Mouse (Mus musculus) large intestine, adult 2 months (tissue): Measurements from ENCODE around the gene Cramp1l. TPM values are rescaled to one million over a fixed set of nuclear protein-coding genes. Genes with fewer than 3 reads are reported as not detected.
"Not testable (repeated sequence)": the region's sequence is repeated elsewhere in the genome, so short reads cannot be mapped to it uniquely, and the experiment has no call there.

Experiments
- DNase-seq: peaks from one replicate; pipeline ENCODE4 v3.0.0-alpha.2; 2012; ENCODE audit warnings: low read depth, low spot score
- WGBS: fragments of 180-500 bp; shearing (Covaris S2); methylation state at CpG from one replicate; pipeline ENCODE4 v1.1.7; 2018; 5-methylcytosine and 5-hydroxymethylcytosine counted together
- polyA plus RNA-seq: library from polyadenylated mRNA; depleted of rRNA; stranded (reverse); fragments of >200 nt; gene quantifications from 2 replicates; pipeline ENCODE4 v1.2.3, GENCODE M21; 2012

Cramp1l gene
- polyA plus RNA-seq, 1 experiment = 8.0 TPM

- WGBS = under 1% methylated on average over 59 of the region's 59 CpGs
- DNase-seq = no peak
Measured at GRCm38 (mm10) chr17:24960135-24960851, 55.3 kb downstream of the Cramp1l start, which contains the start of gene Jpt2. Gene Jpt2, minus strand, starts transcription at chr17:24960689.

DNA sequence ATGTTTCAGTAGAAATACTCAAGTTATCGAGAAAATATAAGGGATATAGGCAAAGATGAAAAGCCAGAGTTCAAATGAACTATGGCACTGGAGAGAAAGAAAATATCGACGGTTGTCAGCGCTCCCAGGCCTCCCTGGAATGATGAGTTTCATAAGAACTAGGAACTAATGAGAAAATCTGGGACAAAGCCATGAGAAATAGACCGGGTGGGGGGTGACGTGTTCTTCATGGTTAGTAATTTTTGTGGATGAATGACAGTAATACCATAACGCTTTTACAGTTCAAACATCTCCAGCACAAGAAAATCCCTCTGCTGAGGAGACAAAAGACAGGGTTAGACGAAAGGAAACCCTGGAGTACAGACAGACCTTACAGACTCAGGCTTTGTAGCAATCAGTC lies 56.2 kb downstream of the Cramp1l start:
- 41% methylated on average over 8 of the region's 8 CpGs for WGBS

GRCm38 (mm10) chr17:24953291-24953690 lies 62.3 kb downstream of the Cramp1l start:
- DNase-seq = peak; percentile 72
- WGBS = 37% methylated on average over 2 of the region's 2 CpGs

More for the DNA sequence above, 56.2 kb downstream of the Cramp1l start:
- DNase-seq = no peak

GRCm38 (mm10) chr17:24950671-24951070 lies 64.9 kb downstream of the Cramp1l start:
- no peak for DNase-seq
- 76% methylated on average over 2 of the region's 2 CpGs for WGBS

DNA sequence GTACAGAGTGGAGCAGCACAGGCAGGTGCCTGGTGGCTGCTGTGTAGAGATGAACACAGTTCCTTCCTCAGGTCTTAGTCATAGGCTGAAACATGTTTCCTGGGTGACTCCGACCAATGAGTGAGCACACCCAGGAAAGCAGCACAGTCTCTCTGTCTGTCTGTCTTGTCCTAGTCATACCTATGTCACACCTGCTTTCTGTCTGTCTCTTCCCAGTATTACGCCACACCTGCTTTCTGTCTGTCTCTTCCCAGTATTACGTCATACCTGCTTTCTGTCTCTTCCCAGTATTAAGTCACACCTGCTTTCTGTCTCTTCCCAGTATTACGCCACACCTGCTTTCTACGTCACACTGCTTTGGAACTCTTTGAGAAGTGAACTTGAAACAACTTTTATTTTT lies 67.4 kb downstream of the Cramp1l start:
- no peak for DNase-seq
- 80% methylated on average over 5 of the region's 5 CpGs for WGBS

GRCm38 (mm10) chr17:24943589-24943988 lies 72.0 kb downstream of the Cramp1l start:
- WGBS = 85% methylated on average over 1 of the region's 1 CpGs
- DNase-seq = not testable (repeated sequence)

DNA sequence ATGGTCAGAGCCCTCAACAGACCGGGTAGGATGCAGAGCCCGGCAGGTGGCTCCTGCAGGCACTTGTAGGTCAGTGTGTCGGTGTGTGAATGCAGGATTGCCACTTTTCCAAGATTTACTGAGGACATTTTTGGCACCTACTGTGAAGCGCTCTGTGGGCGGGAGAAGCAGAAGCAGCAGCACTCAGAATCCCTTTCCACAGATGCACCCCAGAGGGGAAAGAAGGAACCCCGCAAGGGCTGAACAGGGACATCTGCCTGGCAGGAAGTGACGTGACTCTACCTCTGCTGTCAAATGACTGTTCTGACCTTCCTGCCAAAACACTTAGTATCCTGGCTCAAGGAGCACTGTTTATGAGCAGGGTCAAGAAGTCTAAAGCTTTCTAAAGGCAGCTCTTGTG lies 72.6 kb downstream of the Cramp1l start:
- 86% methylated on average over 7 of the region's 7 CpGs for WGBS
- no peak for DNase-seq

GRCm38 (mm10) chr17:24942453-24942852 lies 73.1 kb downstream of the Cramp1l start:
- not testable (repeated sequence) for DNase-seq
- 1% methylated on average over 2 of the region's 2 CpGs for WGBS

- 42% methylated on average over 6 of the region's 6 CpGs for WGBS
- DNase-seq = no peak
Measured at GRCm38 (mm10) chr17:24937266-24937665, 78.3 kb downstream of the Cramp1l start.

DNA sequence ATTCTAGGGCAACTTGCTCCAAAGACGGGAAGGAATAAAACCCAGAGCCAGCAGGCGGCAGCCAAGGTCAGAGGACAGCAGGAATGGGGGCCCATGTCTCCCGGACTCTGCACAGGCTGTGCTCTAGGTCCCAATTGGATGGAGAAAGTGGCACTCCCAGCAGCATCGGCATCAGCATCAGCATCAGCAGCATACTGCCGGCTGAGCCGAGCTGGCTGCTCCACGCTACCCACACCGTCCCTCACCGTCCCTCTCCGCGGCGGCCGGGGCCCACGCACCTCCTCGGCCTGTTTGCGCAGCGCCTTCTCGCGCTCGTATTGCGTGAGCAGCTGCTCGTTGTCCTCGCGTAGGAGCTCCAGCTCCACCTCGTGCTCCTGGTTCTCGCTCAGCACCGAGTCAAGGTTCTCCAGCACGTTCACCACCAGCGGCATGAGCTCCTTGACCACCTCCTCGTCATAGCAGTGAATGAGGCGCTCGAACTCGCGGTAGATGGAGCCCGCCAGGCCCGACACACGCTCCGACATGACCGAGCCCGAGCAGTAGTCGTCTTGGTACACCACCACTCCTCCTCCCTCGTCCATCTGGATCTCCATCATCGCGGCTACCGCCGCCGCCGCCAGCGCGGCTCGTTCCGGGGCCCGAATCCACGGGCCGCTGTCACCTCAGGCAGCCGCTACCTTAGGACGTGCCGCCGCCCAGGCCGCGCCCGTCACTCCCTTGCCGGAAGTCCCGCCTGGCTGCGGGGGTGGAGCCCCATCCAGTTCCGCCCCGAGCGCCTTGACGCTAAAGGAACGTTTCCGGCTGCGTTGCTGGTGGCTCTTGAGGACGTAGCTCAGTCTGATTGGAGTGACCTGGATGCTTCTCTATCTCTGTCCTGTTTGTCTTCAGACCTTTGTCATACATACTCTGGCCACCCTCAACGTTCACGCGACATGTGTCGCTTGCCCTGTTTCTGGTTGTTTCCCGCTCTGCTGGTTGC lies 79.0 kb downstream of the Cramp1l start, which contains the start of gene Mapk8ip3:
Mapk8ip3 (minus strand) TSS at position 719 of the 979 bp plus-strand sequence.
- WGBS = under 1% methylated on average over 78 of the region's 78 CpGs
- peak; percentile 83 for DNase-seq

DNA sequence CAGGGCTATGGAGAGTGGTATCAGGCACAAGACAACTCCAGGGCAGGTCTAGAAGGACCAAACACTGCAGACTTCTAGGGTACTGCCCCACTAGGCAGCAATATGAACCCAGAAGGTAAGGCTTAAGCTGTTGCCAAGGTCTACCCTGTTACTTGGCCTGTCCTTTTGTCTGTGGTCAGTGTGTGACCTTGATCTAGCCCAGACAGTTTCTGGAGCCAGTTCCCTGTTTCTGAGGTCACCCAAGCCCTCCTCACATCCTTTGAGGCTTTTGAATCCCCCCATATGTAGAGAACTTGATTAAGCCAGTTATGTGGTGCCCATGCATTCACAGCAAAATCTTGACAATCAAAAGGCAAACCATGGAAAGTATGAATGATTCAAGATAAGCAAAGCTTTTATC lies 79.9 kb downstream of the Cramp1l start:
- DNase-seq = no peak

DNA sequence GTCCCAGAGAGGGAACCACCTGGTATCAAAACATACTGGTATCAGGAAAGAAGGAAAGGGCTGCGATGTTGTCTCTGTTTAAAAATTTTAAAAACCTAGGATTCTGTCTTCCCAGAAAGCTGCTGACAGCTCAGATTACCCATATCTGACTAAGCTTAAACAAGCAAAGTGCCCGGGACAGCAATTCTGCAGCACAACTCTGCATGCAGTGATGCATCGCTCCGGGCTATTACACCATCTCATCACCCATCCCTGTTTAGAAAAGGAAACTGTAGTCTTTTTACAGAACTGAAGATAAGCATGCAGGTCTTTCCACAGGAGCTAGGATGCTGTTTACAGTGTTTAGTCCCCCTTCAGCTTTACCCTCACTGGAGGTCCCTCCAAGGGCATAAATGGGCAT lies 80.7 kb downstream of the Cramp1l start:
- 69% methylated on average over 4 of the region's 4 CpGs for WGBS

DNA sequence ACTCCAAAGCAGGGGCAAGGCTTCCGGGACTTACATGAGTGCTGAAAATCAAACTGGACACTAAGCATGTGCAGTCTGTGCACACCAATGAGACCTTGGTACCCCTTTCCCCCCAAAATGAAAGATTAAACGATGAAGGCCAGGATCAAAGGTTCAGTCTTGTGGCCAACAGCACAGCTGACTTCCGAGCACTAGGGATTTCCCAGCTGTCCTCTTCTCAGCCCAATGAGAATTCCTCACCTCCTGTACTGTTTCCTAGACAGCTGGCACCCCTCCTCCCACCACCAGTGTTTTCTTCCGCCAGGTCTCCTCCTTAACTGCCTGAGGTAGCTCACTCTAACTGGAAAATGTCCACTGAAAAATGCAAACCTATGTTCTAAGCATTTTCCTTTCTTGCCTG lies 82.4 kb downstream of the Cramp1l start:
- no peak for DNase-seq
- 77% methylated on average over 4 of the region's 4 CpGs for WGBS

More for the DNA sequence above, 80.7 kb downstream of the Cramp1l start:
- DNase-seq = no peak

- DNase-seq = no peak
- 83% methylated on average over 4 of the region's 4 CpGs for WGBS
Measured at GRCm38 (mm10) chr17:24932431-24932830, 83.2 kb downstream of the Cramp1l start.

GRCm38 (mm10) chr17:24929506-24929905 lies 86.1 kb downstream of the Cramp1l start:
- 77% methylated on average over 1 of the region's 1 CpGs for WGBS
- DNase-seq = no peak

DNA sequence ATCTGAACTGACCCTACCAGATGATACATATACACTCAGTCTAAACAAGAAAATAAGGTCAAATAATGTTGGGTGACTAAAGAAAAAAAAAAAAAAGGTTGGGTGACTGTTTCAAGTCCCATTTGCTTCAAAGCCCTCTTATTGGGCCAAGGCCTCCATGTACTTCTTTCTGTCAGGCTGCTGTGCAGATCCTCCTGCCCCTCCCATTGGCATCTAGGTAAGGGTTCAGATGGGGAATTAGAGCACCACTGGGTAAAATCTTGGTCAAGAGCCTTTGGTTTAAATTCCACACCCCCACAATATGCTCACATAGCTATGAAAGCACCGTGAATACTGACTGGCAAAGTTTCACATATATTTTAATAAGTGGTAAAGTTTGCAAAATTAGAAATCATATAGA lies 92.3 kb downstream of the Cramp1l start:
- no peak for DNase-seq
- WGBS = 95% methylated on average over 1 of the region's 1 CpGs

DNA sequence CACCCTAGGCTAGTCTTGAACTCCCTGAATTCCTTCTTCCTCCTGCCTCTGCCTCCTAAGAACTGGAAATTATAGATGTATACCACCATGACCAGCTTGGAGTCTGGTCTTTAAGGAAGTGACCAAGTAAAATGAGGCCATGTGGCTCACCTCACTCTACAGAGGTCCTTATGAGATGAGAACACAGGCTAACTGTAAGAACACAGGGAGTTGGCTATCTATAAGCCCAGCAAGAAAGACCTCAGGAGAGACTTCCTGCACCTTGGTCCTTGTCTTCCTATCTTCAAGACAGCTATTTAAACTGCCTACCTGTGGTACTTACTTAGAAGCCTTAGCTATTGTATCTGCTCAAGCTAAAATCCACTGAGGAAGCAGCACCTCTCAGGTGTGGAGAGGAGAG lies 101.6 kb downstream of the Cramp1l start:
- no peak for DNase-seq
